Mouse (Mus musculus): ENCODE measurements around the gene Sgpp2. TPM values are rescaled to one million over a fixed set of nuclear protein-coding genes. Genes with fewer than 3 reads are reported as not detected.

The Sgpp2 gene
- polyA plus RNA-seq, 1 experiment from 2014 or later = 16.0 TPM

DNA sequence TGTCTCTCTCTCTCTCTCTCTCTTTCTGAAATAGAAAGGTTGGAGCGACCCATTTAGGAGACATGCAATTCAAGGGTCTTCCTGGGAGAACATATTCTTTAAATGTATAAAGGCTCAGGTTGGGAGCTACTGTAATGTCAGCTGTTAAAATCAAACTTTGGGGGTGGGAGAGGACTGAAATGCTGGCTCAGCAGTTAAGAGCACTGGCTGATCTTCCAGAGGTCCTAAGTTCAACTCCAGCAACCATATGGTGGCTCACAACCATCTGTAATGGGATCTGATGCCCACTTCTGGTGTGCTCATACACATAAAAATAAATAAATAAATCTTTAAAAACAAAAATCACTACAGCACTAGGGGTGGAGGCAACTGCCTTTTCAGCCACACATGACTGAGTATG, 1.5 kb upstream of the Sgpp2 start:
- DNase-seq (ENCODE audit: low spot score) = no peak
- no peak for TF ChIP-seq CTCF (IDR thresholded peaks at IDR 0.05; ENCODE audit: low read depth)
- Histone ChIP-seq H3K9ac (ENCODE audit: low read depth, low read length) (no peak overlapping the region), H3K27ac (no peak overlapping the region; the same call in 1 of the 2 replicates), H3K4me2 (ENCODE audit: low read length) (no peak overlapping the region), H3K4me3 (replicated peaks; ENCODE audit: low read depth, low read length) (no peak overlapping the region), H3K4me1 (replicated peaks; ENCODE audit: insufficient read depth, low read length) (peaks cover 2% of the 10 kb centered on the region; the same call in 1 of the 2 replicates), H3K9me3 (replicated peaks; ENCODE audit: low read length) (no peaks in the 10 kb centered on the region), H3K36me3 (ENCODE audit: insufficient read depth, low read length) (no peaks in the 10 kb centered on the region), H3K27me3 (ENCODE audit: insufficient read depth, low read length) (peaks cover 14% of the 10 kb centered on the region; the same call in 1 of the 2 replicates)
- 95% methylated on average over 1 of the region's 1 CpGs for WGBS
- ATAC-seq (replicated peaks; ENCODE audit: low FRiP score, low read depth) = no peak

DNA sequence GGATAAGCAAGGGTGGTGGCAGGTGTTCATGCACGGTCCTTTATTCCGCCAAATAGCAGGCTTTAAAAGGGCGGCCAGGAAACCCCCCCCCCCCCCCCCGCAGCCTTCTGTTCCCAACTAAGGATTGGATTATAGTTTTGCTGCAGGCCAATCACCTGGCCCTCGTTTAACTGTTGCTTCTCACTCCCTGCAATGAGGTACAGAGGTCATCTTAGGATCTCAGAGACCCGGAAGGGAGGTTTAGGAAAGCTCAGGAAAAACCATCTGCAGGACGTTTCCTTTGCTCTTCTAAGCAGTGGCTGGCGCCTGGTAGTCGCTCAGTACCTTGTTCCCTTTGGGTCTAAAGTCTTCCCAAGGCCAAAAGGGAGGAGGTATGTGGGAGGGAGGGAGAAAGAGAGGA, 865 bp upstream of the Sgpp2 start:
- peaks cover 2% of the 10 kb centered on the region; the same call in 1 of the 2 replicates for H3K4me1 ChIP-seq (replicated peaks; ENCODE audit: insufficient read depth, low read length)
- DNase-seq (ENCODE audit: low spot score) = no peak
- TF ChIP-seq CTCF (IDR thresholded peaks at IDR 0.05; ENCODE audit: low read depth) = no peak
- ATAC-seq (replicated peaks; ENCODE audit: low FRiP score, low read depth) = no peak
- no peak overlapping the region for H3K9ac ChIP-seq (ENCODE audit: low read depth, low read length)
- H3K4me3 ChIP-seq (replicated peaks; ENCODE audit: low read depth, low read length) = no peak overlapping the region
- no peaks in the 10 kb centered on the region for H3K36me3 ChIP-seq (ENCODE audit: insufficient read depth, low read length)
- H3K4me2 ChIP-seq (ENCODE audit: low read length) = peak overlapping the region; percentile 91
- 5% methylated on average over 9 of the region's 9 CpGs for WGBS
- peaks cover 14% of the 10 kb centered on the region; the same call in 1 of the 2 replicates for H3K27me3 ChIP-seq (ENCODE audit: insufficient read depth, low read length)
- no peaks in the 10 kb centered on the region for H3K9me3 ChIP-seq (replicated peaks; ENCODE audit: low read length)
- no peak overlapping the region for H3K27ac ChIP-seq

DNA sequence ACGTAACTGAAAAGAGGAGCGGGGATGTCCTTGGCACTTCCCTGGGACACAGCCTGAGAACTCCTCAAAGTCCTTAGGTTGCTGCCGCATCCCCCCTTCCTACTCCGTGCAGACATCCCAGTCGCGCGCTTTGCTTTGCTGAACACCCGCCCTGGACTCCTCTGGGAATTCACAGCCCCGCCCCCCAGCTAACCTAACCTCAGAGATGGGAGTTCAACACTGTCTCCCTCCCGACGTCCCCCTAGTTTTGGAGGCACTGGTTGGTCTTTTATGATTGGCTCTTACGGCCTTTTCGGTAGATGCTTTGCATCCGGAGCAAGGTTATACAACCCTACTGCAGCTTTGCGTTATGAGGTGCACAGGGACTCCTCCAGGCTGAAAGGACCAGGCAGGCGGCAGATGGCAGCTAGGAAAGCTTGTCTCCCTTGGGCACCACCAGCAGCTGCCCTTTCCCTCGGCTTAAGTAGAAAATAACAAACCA, 756 bp downstream of the Sgpp2 start:
- Histone ChIP-seq H3K27me3 (ENCODE audit: insufficient read depth, low read length) (peaks cover 14% of the 10 kb centered on the region; the same call in 1 of the 2 replicates), H3K4me2 (ENCODE audit: low read length) (peak overlapping the region; percentile 91), H3K27ac (0 out of 2 replicates have a peak overlapping the region, but pooled peaks have one; percentile 50), H3K9ac (ENCODE audit: low read depth, low read length) (peak overlapping the region; percentile 51; the same call in 1 of the 2 replicates), H3K4me1 (replicated peaks; ENCODE audit: insufficient read depth, low read length) (peaks cover 2% of the 10 kb centered on the region; the same call in 1 of the 2 replicates), H3K9me3 (replicated peaks; ENCODE audit: low read length) (no peaks in the 10 kb centered on the region), H3K4me3 (replicated peaks; ENCODE audit: low read depth, low read length) (peak overlapping the region; percentile 57), H3K36me3 (ENCODE audit: insufficient read depth, low read length) (no peaks in the 10 kb centered on the region)
- TF ChIP-seq CTCF (IDR thresholded peaks at IDR 0.05; ENCODE audit: low read depth) = no peak
- 2% methylated on average over 17 of the region's 17 CpGs for WGBS
- peak; percentile 42 for DNase-seq (ENCODE audit: low spot score)
- ATAC-seq (replicated peaks; ENCODE audit: low FRiP score, low read depth) = peak; percentile 70

DNA sequence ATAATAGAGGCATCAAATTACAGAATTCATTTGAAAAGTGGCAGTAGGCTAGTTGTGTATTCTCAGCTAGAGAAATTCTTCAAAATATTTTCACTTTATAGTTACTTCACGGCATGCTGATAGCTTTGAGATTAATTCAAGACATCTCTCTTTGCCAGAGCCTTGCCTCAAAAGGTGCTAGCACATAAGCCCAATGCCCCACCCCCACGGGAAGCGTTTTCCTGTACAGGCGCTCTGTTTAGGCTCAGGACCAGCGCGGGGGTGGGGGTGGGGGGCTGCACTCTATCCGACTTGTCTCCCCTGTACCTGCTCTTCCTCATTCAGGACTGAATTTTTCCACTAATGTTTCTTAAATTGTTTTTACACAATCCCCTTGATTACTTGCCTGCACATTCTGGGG, 1.3 kb downstream of the Sgpp2 start:
- Histone ChIP-seq H3K9me3 (replicated peaks; ENCODE audit: low read length) (no peaks in the 10 kb centered on the region), H3K9ac (ENCODE audit: low read depth, low read length) (peak overlapping the region; percentile 27; the same call in 1 of the 2 replicates), H3K4me1 (replicated peaks; ENCODE audit: insufficient read depth, low read length) (peaks cover 2% of the 10 kb centered on the region; the same call in 1 of the 2 replicates), H3K4me2 (ENCODE audit: low read length) (peak overlapping the region; percentile 91), H3K4me3 (replicated peaks; ENCODE audit: low read depth, low read length) (peak overlapping the region; percentile 57), H3K36me3 (ENCODE audit: insufficient read depth, low read length) (no peaks in the 10 kb centered on the region), H3K27ac (no peak overlapping the region), H3K27me3 (ENCODE audit: insufficient read depth, low read length) (peaks cover 14% of the 10 kb centered on the region; the same call in 1 of the 2 replicates)
- no peak for TF ChIP-seq CTCF (IDR thresholded peaks at IDR 0.05; ENCODE audit: low read depth)
- ATAC-seq (replicated peaks; ENCODE audit: low FRiP score, low read depth) = no peak
- WGBS = 8% methylated on average over 7 of the region's 7 CpGs
- no peak for DNase-seq (ENCODE audit: low spot score)

DNA sequence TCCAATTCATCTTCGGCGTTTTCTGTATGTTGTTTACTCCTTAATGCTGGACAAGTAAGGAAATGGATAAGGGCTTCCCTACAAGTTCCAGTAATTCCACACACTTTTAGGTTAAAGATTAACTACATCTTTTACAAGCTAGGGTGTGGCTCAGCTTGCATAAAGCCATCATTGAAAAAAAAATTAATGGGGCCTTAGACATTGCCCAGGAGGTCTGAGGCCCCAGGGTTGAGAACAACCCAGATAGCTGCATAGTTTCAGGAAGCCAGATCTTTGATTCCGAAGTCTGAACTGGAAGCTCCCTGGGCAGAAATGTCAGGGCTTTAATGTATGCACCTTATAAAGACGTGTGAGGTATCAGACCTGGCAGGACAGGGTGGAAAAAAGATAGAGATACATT, 2.8 kb downstream of the Sgpp2 start:
- Histone ChIP-seq H3K4me3 (replicated peaks; ENCODE audit: low read depth, low read length) (no peak overlapping the region), H3K9ac (ENCODE audit: low read depth, low read length) (no peak overlapping the region), H3K4me1 (replicated peaks; ENCODE audit: insufficient read depth, low read length) (peaks cover 6% of the 10 kb centered on the region; the same call in 1 of the 2 replicates), H3K4me2 (ENCODE audit: low read length) (no peak overlapping the region), H3K9me3 (replicated peaks; ENCODE audit: low read length) (no peaks in the 10 kb centered on the region), H3K27ac (no peak overlapping the region), H3K27me3 (ENCODE audit: insufficient read depth, low read length) (peaks cover 14% of the 10 kb centered on the region; the same call in 1 of the 2 replicates), H3K36me3 (ENCODE audit: insufficient read depth, low read length) (no peaks in the 10 kb centered on the region)
- DNase-seq (ENCODE audit: low spot score) (no peak), ATAC-seq (replicated peaks; ENCODE audit: low FRiP score, low read depth) (no peak)
- WGBS = 36% methylated on average over 4 of the region's 4 CpGs
- TF ChIP-seq CTCF (IDR thresholded peaks at IDR 0.05; ENCODE audit: low read depth) = no peak

DNA sequence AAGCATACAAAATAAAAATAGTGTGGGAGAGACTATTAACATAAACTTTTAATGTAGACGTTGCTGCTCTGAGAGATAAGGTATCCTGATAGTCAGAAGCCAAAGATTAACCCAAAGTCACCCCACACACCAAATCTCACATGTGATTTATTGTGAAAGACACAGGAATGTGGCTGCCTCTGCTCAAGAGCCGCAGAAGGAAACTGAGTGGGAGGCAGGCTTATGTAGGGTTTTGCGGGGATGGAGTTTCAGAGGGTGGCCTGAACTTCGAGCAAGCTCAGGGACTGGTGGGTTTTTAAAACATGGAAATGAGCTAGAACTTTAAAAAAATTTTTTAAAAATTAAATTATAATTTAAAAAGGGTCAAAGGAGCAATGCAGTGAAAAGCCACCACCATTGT, 3.8 kb downstream of the Sgpp2 start:
- ATAC-seq (replicated peaks; ENCODE audit: low FRiP score, low read depth) (no peak), DNase-seq (ENCODE audit: low spot score) (peak; percentile 53)
- no peak for TF ChIP-seq CTCF (IDR thresholded peaks at IDR 0.05; ENCODE audit: low read depth)
- no peaks in the 10 kb centered on the region for H3K36me3 ChIP-seq (ENCODE audit: insufficient read depth, low read length)
- WGBS = 28% methylated on average over 4 of the region's 4 CpGs
- H3K27ac ChIP-seq = no peak overlapping the region
- H3K4me2 ChIP-seq (ENCODE audit: low read length) = no peak overlapping the region
- H3K4me3 ChIP-seq (replicated peaks; ENCODE audit: low read depth, low read length) = no peak overlapping the region
- H3K27me3 ChIP-seq (ENCODE audit: insufficient read depth, low read length) = peaks cover 14% of the 10 kb centered on the region; the same call in 1 of the 2 replicates
- no peaks in the 10 kb centered on the region for H3K9me3 ChIP-seq (replicated peaks; ENCODE audit: low read length)
- H3K9ac ChIP-seq (ENCODE audit: low read depth, low read length) = no peak overlapping the region
- H3K4me1 ChIP-seq (replicated peaks; ENCODE audit: insufficient read depth, low read length) = peaks cover 6% of the 10 kb centered on the region; the same call in 1 of the 2 replicates
